Mouse (Mus musculus) CH12.LX (cell line): ENCODE measurements around the gene Rps29.

Source experiments
- CTCF ChIP-seq, 2 experiments: IDR thresholded peaks in 1 of 2; conservative IDR thresholded peaks in 1 of 2; 2 replicates each; pipeline ENCODE4 v1.5.1; 2011 to 2012; ENCODE audit warnings: low read depth in 2 of 2, low read length in 2 of 2, improper control_type of control experiment in 1 of 2, inconsistent platforms in 1 of 2, mild to moderate bottlenecking in 1 of 2, moderate library complexity in 1 of 2
- GABPA ChIP-seq: IDR thresholded peaks from 2 replicates; pipeline ENCODE4 v1.6.1; 2012; ENCODE audit warnings: low read depth, low read length, improper control_type of control experiment, inconsistent platforms; ENCODE audit not compliant: insufficient replicate concordance
- HCFC1 ChIP-seq: IDR thresholded peaks from 2 replicates; pipeline ENCODE4 v1.6.1; 2012; ENCODE audit warnings: low read depth, mild to moderate bottlenecking, inconsistent platforms, low read length, improper control_type of control experiment
- JUND ChIP-seq: conservative IDR thresholded peaks from 2 replicates; pipeline ENCODE4 v1.6.1; 2011; ENCODE audit warnings: low read depth, low read length, improper control_type of control experiment
- MAX ChIP-seq: IDR thresholded peaks from 2 replicates; pipeline ENCODE4 v1.6.1; 2011; ENCODE audit warnings: low read length, improper control_type of control experiment
- MYC ChIP-seq: IDR thresholded peaks from 2 replicates; pipeline ENCODE4 v1.6.1; 2011; ENCODE audit warnings: low read depth, mild to moderate bottlenecking, improper control_type of control experiment, low read length
- POLR2A ChIP-seq: IDR thresholded peaks from 2 replicates; pipeline ENCODE4 v1.6.1; 2011; ENCODE audit warnings: low read depth, mild to moderate bottlenecking, improper control_type of control experiment, low read length
- POLR2AphosphoS2 ChIP-seq: IDR thresholded peaks from 2 replicates; pipeline ENCODE4 v1.6.1; 2011; ENCODE audit warnings: low read depth, low read length, improper control_type of control experiment
- SMC3 ChIP-seq: IDR thresholded peaks from 2 replicates; pipeline ENCODE4 v1.6.1; 2011; ENCODE audit warnings: low read depth, low read length, improper control_type of control experiment
- TBP ChIP-seq: conservative IDR thresholded peaks from 2 replicates; pipeline ENCODE4 v1.6.1; 2011; ENCODE audit warnings: low read depth, low read length, improper control_type of control experiment
- ZC3H11A ChIP-seq: IDR thresholded peaks from 2 replicates; pipeline ENCODE4 v1.6.1; 2012; ENCODE audit warnings: low read depth, mild to moderate bottlenecking, inconsistent platforms, low read length, improper control_type of control experiment
- ZMIZ1 ChIP-seq: IDR thresholded peaks from 2 replicates; pipeline ENCODE4 v1.6.1; 2012; ENCODE audit warnings: low read depth, mild to moderate bottlenecking, inconsistent platforms, low read length, improper control_type of control experiment

DNA sequence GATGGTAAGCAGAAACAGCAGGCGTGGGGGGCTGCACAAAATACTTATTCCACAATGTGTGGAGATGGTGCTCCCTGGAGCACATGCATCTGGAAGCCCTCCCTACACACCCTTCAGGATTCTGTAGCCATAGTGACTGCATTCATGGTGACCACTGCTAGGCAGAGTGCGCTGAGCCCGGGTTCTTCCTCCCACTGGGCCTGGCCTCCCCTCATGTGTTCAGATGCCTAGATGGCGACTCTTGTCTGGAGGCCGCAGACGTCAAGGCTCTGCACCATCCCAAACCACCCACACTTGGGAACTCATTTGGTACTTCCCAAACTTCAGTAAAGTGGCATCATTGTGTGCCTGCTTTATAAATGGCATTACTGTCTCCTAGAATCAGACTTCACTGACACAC, 15.5 kb downstream of the Rps29 start:
- TF ChIP-seq CTCF (conservative IDR thresholded peaks at IDR 0.05 in 1 of 2, IDR thresholded peaks at IDR 0.05 in 1 of 2; ENCODE audit: low read depth in 2 of 2, low read length in 2 of 2) (no peak), TBP (no peak), MYC (no peak), MAX (no peak), GABPA (no peak), POLR2A (no peak), JUND (no peak), ZMIZ1 (no peak), HCFC1 (no peak), SMC3 (no peak), POLR2AphosphoS2 (no peak), ZC3H11A (no peak)
